Mouse (Mus musculus): ENCODE results near the gene Gm37240. TPM values are rescaled to one million over a fixed set of nuclear protein-coding genes. Genes with fewer than 3 reads are reported as not detected.
A peak's percentile ranks its signal among the peaks of the same experiment; 100 is the strongest.
"Not testable (repeated sequence)": the region's sequence is repeated elsewhere in the genome, so short reads cannot be mapped to it uniquely, and the experiment has no call there.

Gm37240 gene
- total RNA-seq, 2 experiments from 2014 or later: 0.66 to 1.3 TPM

GRCm38 (mm10) chr3:84582023-84582912 is 1305.0 kb downstream of the Gm37240 start, which contains the start of gene Arfip1:
TSS of gene Arfip1 (minus strand) at chr3:84582625.
- intact Hi-C loops (cut with DNase I): no loop called here
- DNase-seq (ENCODE audit: low spot score in 2 of 2): peak; percentile 94 to 96

GRCm38 (mm10) chr3:84581696-84582022 is 1305.7 kb downstream of the Gm37240 start:
- DNase-seq (ENCODE audit: low spot score in 2 of 2): no peak
- intact Hi-C loops (cut with DNase I): no loop called here

- DNase-seq (ENCODE audit: low spot score in 2 of 2): no peak
- intact Hi-C loops (cut with DNase I): no loop called here
These were observed 1306.6 kb downstream of the Gm37240 start for GRCm38 (mm10) chr3:84580716-84581115.

- DNase-seq (ENCODE audit: low spot score in 2 of 2): no peak
- intact Hi-C loops (cut with DNase I): no loop called here
These were observed 1316.8 kb downstream of the Gm37240 start for GRCm38 (mm10) chr3:84570501-84570900.

GRCm38 (mm10) chr3:84569587-84569986 is 1317.7 kb downstream of the Gm37240 start:
- no peak for DNase-seq (ENCODE audit: low spot score in 2 of 2)
- intact Hi-C loops (cut with DNase I): no loop called here

GRCm38 (mm10) chr3:84568540-84568939 is 1318.8 kb downstream of the Gm37240 start:
- intact Hi-C loops (cut with DNase I): no loop called here
- no peak for DNase-seq (ENCODE audit: low spot score in 2 of 2)

GRCm38 (mm10) chr3:84563415-84563814 is 1323.9 kb downstream of the Gm37240 start:
- intact Hi-C loops (cut with DNase I): no loop called here
- DNase-seq (ENCODE audit: low spot score in 2 of 2): no peak

GRCm38 (mm10) chr3:84562911-84563310 is 1324.4 kb downstream of the Gm37240 start:
- intact Hi-C loops (cut with DNase I); DNase-seq (ENCODE audit: low spot score in 2 of 2): not testable (repeated sequence)

GRCm38 (mm10) chr3:84558301-84558700 is 1329.0 kb downstream of the Gm37240 start:
- no peak for DNase-seq (ENCODE audit: low spot score in 2 of 2)

GRCm38 (mm10) chr3:84555780-84556179 is 1331.5 kb downstream of the Gm37240 start:
- intact Hi-C loops (cut with DNase I): no loop called here
- DNase-seq (ENCODE audit: low spot score in 2 of 2): no peak

More at GRCm38 (mm10) chr3:84558301-84558700, 1329.0 kb downstream of the Gm37240 start:
- intact Hi-C loops (cut with DNase I): no loop called here

GRCm38 (mm10) chr3:84547177-84547576 is 1340.1 kb downstream of the Gm37240 start:
- intact Hi-C loops (cut with DNase I): loop anchor here (10.0 kb wide), 1 partner anchor 232 kb away; no protein-coding TSS in a partner anchor
- no peak for DNase-seq (ENCODE audit: low spot score in 2 of 2)

GRCm38 (mm10) chr3:84542450-84542849 is 1344.9 kb downstream of the Gm37240 start:
- DNase-seq (ENCODE audit: low spot score in 2 of 2): peak; percentile 13 to 57
- intact Hi-C loops (cut with DNase I): loop anchor here (1.0 to 10.0 kb wide), 4 partner anchors 55 to 228 kb away; no protein-coding TSS in a partner anchor

- intact Hi-C loops (cut with DNase I): loop anchor here (1.0 to 10.0 kb wide), 4 partner anchors 55 to 227 kb away; no protein-coding TSS in a partner anchor
- no peak for DNase-seq (ENCODE audit: low spot score in 2 of 2)
These were observed 1345.4 kb downstream of the Gm37240 start for GRCm38 (mm10) chr3:84541881-84542280.

- intact Hi-C loops (cut with DNase I): loop anchor here (5.0 to 10.0 kb wide), 2 partner anchors 53 to 226 kb away; no protein-coding TSS in a partner anchor
- DNase-seq (ENCODE audit: low spot score in 2 of 2): no peak
These were observed 1346.7 kb downstream of the Gm37240 start for GRCm38 (mm10) chr3:84540640-84541039.

- intact Hi-C loops (cut with DNase I): no loop called here
- no peak for DNase-seq (ENCODE audit: low spot score in 2 of 2)
These were observed 1350.3 kb downstream of the Gm37240 start for GRCm38 (mm10) chr3:84536987-84537386.

GRCm38 (mm10) chr3:84533227-84533626 is 1354.1 kb downstream of the Gm37240 start:
- DNase-seq (ENCODE audit: low spot score in 2 of 2): no peak
- intact Hi-C loops (cut with DNase I): no loop called here

GRCm38 (mm10) chr3:84529021-84529420 is 1358.3 kb downstream of the Gm37240 start:
- DNase-seq (ENCODE audit: low spot score in 2 of 2): no peak
- intact Hi-C loops (cut with DNase I): no loop called here

GRCm38 (mm10) chr3:84524952-84525351 is 1362.4 kb downstream of the Gm37240 start:
- no peak for DNase-seq (ENCODE audit: low spot score in 2 of 2)
- intact Hi-C loops (cut with DNase I): no loop called here

GRCm38 (mm10) chr3:84516163-84516562 is 1371.2 kb downstream of the Gm37240 start:
- no peak for DNase-seq (ENCODE audit: low spot score in 2 of 2)
- intact Hi-C loops (cut with DNase I): no loop called here

- intact Hi-C loops (cut with DNase I): no loop called here
- DNase-seq (ENCODE audit: low spot score in 2 of 2): no peak
These were observed 1374.4 kb downstream of the Gm37240 start for GRCm38 (mm10) chr3:84512774-84513515.

All from left cerebral cortex, postnatal 36 days (tissue).